Mouse (Mus musculus) megakaryocyte-erythroid progenitor cell, adult 5-6 weeks (primary cell): ENCODE results near the gene Vmn2r10. TPM values are rescaled to one million over a fixed set of nuclear protein-coding genes. Genes with fewer than 3 reads are reported as not detected.
"Not testable (repeated sequence)": the region's sequence is repeated elsewhere in the genome, so short reads cannot be mapped to it uniquely, and the experiment has no call there.

ENCODE experiments used
- ATAC-seq: replicated peaks from 2 replicates; pipeline ENCODE4 v1.8.0; 2016; ENCODE audit warnings: mild to moderate bottlenecking, inconsistent platforms; ENCODE audit not compliant: severe bottlenecking, poor library complexity, low FRiP score, low TSS enrichment
- total RNA-seq, 2 experiments: library from RNA; stranded (forward) in 1 of 2; stranded (reverse) in 1 of 2; fragments of 200-1000, 215-1000 nt in 1 of 2; fragments of >200 nt in 1 of 2; fragmentation: Nextera tagmentation in 1 of 2; gene quantifications; 2 replicates each; pipeline ENCODE4 v1.2.3; 2014 to 2017

The Vmn2r10 gene
- total RNA-seq (2014; fragmentation: Nextera tagmentation) (not detected in 2 replicates), total RNA-seq (2017) (not detected in 2 replicates)

DNA sequence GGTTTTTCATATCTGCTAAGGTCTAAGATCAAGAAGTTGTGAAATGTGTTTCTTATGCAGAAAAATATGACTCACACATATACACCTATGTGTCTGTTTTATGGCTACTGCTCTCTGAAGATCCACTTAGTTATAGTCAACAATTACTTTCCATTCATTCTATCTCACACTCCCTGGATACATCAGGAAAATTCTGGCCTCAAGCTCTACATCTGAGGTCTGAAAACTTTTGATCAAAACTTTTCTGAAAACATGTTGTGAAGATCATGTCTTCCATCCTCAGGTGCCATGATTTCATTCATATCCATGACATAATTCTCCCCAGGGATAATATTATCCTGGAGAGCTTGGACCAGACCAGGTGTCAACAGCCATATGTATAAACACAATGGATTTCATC lies at the start of gene Vmn2r10:
Gene Vmn2r10, minus strand, starts transcription at position 101 of the 400 bp plus-strand sequence.
- not testable (repeated sequence) for ATAC-seq

DNA sequence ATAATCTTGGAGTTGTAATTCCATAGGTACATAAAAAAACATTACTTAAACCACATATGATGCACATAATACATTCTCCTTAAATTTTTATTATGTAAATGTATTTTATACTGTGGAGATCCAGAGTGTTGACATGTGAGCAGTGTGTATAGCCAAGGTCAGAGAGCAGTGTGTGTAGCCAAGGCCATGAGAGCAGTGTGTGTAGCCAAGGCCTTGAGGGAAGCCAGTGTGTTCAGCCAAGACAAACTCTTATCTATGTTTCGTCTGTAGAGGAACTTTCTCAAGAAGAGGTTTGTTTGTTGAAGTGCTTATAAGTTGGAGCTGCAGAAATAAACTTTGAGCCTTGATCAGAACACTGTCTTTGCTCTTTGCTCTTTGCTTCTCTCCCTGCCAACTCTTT lies 49.0 kb upstream of the Vmn2r10 start:
- no peak for ATAC-seq

DNA sequence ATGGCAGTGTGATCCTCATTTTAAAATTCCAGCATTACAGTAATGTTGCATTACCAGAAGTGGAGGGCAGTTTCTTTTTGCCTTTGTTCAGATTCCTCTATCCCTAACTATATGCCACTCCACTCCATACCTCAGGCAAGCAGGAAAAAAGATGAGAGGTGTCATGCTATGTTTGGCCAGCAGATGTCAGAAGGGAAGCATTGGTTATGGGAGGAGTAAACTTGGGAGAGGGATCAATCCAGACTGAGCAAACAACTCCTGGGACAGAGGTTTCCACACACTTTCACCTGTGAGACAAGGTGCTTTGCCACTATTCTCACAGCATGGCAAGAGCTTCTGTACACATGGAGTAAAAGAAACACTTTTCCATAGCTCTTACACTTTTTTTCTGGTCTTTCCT lies 26.3 kb upstream of the Vmn2r10 start:
- ATAC-seq = no peak

DNA sequence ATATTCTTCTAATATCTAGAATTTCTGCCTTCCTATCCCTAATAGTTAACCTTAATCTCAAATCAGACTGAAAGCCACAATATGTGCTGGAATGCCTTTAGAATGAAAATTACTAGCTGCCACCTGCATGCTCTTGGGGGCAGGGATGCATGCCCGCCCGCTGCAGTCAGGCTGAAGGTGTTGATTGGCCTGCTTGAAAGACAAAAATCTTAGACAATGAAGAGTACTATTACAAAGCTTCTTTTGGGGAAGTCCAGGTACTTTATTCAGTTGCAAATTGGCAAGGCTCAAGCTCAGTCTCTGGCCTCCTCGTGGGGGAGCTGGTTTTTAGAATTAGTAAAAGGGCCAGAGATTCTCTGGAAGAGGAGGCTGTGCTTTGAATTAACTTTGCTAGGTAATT lies 17.4 kb downstream of the Vmn2r10 start:
- no peak for ATAC-seq

Other genes starting within 250 kb of the Vmn2r10 start
- not detected in 2 replicates for gene Rnf212, start 231.5 kb downstream of the Vmn2r10 start, total RNA-seq (2014; fragmentation: Nextera tagmentation)
- gene Rnf212, start 231.5 kb downstream of the Vmn2r10 start, total RNA-seq (2017) = not detected in 2 replicates
- not detected in 2 replicates for gene Tmed11, start 211.2 kb downstream of the Vmn2r10 start, total RNA-seq (2014; fragmentation: Nextera tagmentation)
- not detected in 2 replicates for gene Tmed11, start 211.2 kb downstream of the Vmn2r10 start, total RNA-seq (2017)
- not detected in 2 replicates for gene Vmn2r8, start 197.7 kb downstream of the Vmn2r10 start, total RNA-seq (2014; fragmentation: Nextera tagmentation)
- not detected in 2 replicates for gene Vmn2r8, start 197.7 kb downstream of the Vmn2r10 start, total RNA-seq (2017)
- not detected in 2 replicates for gene Vmn2r9, start 153.9 kb downstream of the Vmn2r10 start, total RNA-seq (2014; fragmentation: Nextera tagmentation)
- gene Vmn2r9, start 153.9 kb downstream of the Vmn2r10 start, total RNA-seq (2017) = not detected in 2 replicates
- not detected in 2 replicates for gene Vmn2r11, start 53.0 kb upstream of the Vmn2r10 start, total RNA-seq (2014; fragmentation: Nextera tagmentation)
- not detected in 2 replicates for gene Vmn2r11, start 53.0 kb upstream of the Vmn2r10 start, total RNA-seq (2017)
- gene Vmn2r12, start 91.4 kb upstream of the Vmn2r10 start, total RNA-seq (2014; fragmentation: Nextera tagmentation) = not detected in 2 replicates
- not detected in 2 replicates for gene Vmn2r12, start 91.4 kb upstream of the Vmn2r10 start, total RNA-seq (2017)
- gene Vmn2r13, start 185.7 kb upstream of the Vmn2r10 start, total RNA-seq (2014; fragmentation: Nextera tagmentation) = not detected in 2 replicates
- gene Vmn2r13, start 185.7 kb upstream of the Vmn2r10 start, total RNA-seq (2017) = not detected in 2 replicates
- gene Vmn2r14, start 218.2 kb upstream of the Vmn2r10 start, total RNA-seq (2014; fragmentation: Nextera tagmentation) = not detected in 2 replicates
- gene Vmn2r14, start 218.2 kb upstream of the Vmn2r10 start, total RNA-seq (2017) = not detected in 2 replicates